Mouse (Mus musculus): ENCODE data around the gene Zswim1. TPM values are rescaled to one million over a fixed set of nuclear protein-coding genes. Genes with fewer than 3 reads are reported as not detected.
"Not testable (repeated sequence)": the region's sequence is repeated elsewhere in the genome, so short reads cannot be mapped to it uniquely, and the experiment has no call there.

Zswim1 gene
- polyA plus RNA-seq, 1 experiment from 2014 or later, result 26.8 TPM

GRCm38 (mm10) chr2:164791841-164792261 is 30.6 kb upstream of the Zswim1 start:
- Histone ChIP-seq H3K36me3 (ENCODE audit: control insufficient read depth, insufficient read depth) (peaks cover 12% of the 10 kb centered on the region), H3K27ac (ENCODE audit: low read length) (no peak overlapping the region), H3K9ac (replicated peaks; ENCODE audit: low read depth, low read length) (no peak overlapping the region), H3K4me3 (replicated peaks; ENCODE audit: low read length) (no peak overlapping the region), H3K4me1 (replicated peaks; ENCODE audit: control insufficient read depth, insufficient read depth, low read length) (peaks cover 3% of the 10 kb centered on the region), H3K9me3 (ENCODE audit: control insufficient read depth, low read length) (no peaks in the 10 kb centered on the region), H3K27me3 (replicated peaks; ENCODE audit: control insufficient read depth, insufficient read depth, low read length) (no peaks in the 10 kb centered on the region), H3K4me2 (ENCODE audit: low read length) (no peak overlapping the region)
- WGBS, result 91% methylated on average over 18 of the region's 18 CpGs
- ATAC-seq, result no peak

GRCm38 (mm10) chr2:164792400-164793190 is 29.9 kb upstream of the Zswim1 start:
- H3K4me3 ChIP-seq (replicated peaks; ENCODE audit: low read length), result no peak overlapping the region
- H3K9me3 ChIP-seq (ENCODE audit: control insufficient read depth, low read length), result no peaks in the 10 kb centered on the region
- WGBS, result 90% methylated on average over 12 of the region's 12 CpGs
- H3K4me1 ChIP-seq (replicated peaks; ENCODE audit: control insufficient read depth, insufficient read depth, low read length), result no peaks in the 10 kb centered on the region; the same call in 1 of the 2 replicates
- ATAC-seq, result no peak
- H3K27me3 ChIP-seq (replicated peaks; ENCODE audit: control insufficient read depth, insufficient read depth, low read length), result no peaks in the 10 kb centered on the region
- H3K4me2 ChIP-seq (ENCODE audit: low read length), result no peak overlapping the region
- no peak overlapping the region for H3K27ac ChIP-seq (ENCODE audit: low read length)
- peaks cover 12% of the 10 kb centered on the region for H3K36me3 ChIP-seq (ENCODE audit: control insufficient read depth, insufficient read depth)
- H3K9ac ChIP-seq (replicated peaks; ENCODE audit: low read depth, low read length), result no peak overlapping the region

DNA sequence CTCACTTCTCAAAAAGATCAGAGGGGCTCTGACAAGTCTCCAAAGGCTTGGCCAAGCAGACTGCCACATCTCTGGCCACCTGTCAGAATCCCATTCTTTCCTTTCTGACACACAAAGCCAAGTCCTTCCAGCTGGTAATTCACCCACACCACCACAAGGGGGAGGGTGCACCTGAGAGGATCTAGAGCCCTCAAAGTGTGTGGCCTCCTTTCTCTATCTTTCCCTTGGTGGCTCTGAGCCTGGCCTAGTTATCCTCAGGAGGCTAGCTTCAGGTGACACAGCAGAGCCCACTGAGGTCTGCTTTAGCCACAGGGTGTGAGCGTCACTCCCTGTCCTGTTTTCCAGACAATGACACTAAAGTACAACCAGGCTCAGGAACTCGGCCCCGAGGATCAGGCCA is 29.2 kb upstream of the Zswim1 start:
- Histone ChIP-seq H3K4me1 (replicated peaks; ENCODE audit: control insufficient read depth, insufficient read depth, low read length) (no peaks in the 10 kb centered on the region), H3K9ac (replicated peaks; ENCODE audit: low read depth, low read length) (no peak overlapping the region), H3K4me2 (ENCODE audit: low read length) (no peak overlapping the region), H3K27me3 (replicated peaks; ENCODE audit: control insufficient read depth, insufficient read depth, low read length) (no peaks in the 10 kb centered on the region), H3K36me3 (ENCODE audit: control insufficient read depth, insufficient read depth) (peaks cover 12% of the 10 kb centered on the region), H3K9me3 (ENCODE audit: control insufficient read depth, low read length) (no peaks in the 10 kb centered on the region), H3K27ac (ENCODE audit: low read length) (no peak overlapping the region), H3K4me3 (replicated peaks; ENCODE audit: low read length) (no peak overlapping the region)
- 82% methylated on average over 3 of the region's 3 CpGs for WGBS
- no peak for ATAC-seq

DNA sequence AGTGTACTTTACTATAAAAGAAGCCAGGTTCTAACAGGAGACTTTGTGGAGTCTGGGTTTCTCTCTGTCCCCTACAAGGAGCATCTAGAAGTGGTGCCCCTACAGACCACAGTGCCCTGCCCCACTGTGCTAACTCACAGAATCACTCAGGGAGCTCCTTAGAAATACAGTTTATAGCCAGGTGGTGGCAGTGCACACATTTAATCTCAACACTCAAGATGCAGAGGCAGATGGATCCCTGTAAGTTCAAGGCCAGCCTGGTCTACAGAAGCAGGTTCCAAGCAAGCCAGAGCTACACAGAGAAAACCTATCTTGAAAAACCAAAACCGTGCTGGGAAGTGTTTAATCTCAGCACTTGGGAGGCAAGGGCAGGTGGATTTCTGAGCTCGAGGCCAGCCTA is 28.7 kb upstream of the Zswim1 start:
- H3K9me3 ChIP-seq (ENCODE audit: control insufficient read depth, low read length), result no peaks in the 10 kb centered on the region
- peaks cover 12% of the 10 kb centered on the region for H3K36me3 ChIP-seq (ENCODE audit: control insufficient read depth, insufficient read depth)
- no peak overlapping the region for H3K4me2 ChIP-seq (ENCODE audit: low read length)
- H3K27me3 ChIP-seq (replicated peaks; ENCODE audit: control insufficient read depth, insufficient read depth, low read length), result no peaks in the 10 kb centered on the region
- no peak for ATAC-seq
- H3K27ac ChIP-seq (ENCODE audit: low read length), result no peak overlapping the region
- H3K4me1 ChIP-seq (replicated peaks; ENCODE audit: control insufficient read depth, insufficient read depth, low read length), result no peaks in the 10 kb centered on the region
- H3K4me3 ChIP-seq (replicated peaks; ENCODE audit: low read length), result no peak overlapping the region
- H3K9ac ChIP-seq (replicated peaks; ENCODE audit: low read depth, low read length), result no peak overlapping the region
- WGBS, result 95% methylated on average over 2 of the region's 2 CpGs

DNA sequence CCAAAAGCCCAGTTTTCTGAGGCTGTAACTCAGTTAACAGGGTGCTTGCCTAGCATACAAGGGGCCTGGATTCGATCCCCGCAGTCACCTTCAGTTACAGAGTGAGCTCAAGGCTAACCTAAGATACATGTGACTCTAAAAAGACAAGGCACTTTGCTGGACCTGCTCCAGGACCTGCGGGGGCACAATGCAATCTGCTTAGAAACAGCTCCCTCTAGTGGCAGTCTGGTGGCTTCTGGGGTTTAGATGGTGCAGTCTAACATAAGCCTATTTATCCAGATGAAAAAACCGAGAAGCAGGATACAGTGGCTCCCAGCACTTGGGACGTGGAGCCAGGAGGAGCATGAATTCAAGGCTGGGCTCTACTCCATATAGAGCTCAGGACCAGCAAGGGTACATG is 28.2 kb upstream of the Zswim1 start:
- Histone ChIP-seq H3K4me1 (replicated peaks; ENCODE audit: control insufficient read depth, insufficient read depth, low read length) (no peaks in the 10 kb centered on the region), H3K27ac (ENCODE audit: low read length) (no peak overlapping the region), H3K36me3 (ENCODE audit: control insufficient read depth, insufficient read depth) (peaks cover 12% of the 10 kb centered on the region), H3K9ac (replicated peaks; ENCODE audit: low read depth, low read length) (no peak overlapping the region), H3K4me2 (ENCODE audit: low read length) (no peak overlapping the region), H3K9me3 (ENCODE audit: control insufficient read depth, low read length) (no peaks in the 10 kb centered on the region), H3K4me3 (replicated peaks; ENCODE audit: low read length) (no peak overlapping the region), H3K27me3 (replicated peaks; ENCODE audit: control insufficient read depth, insufficient read depth, low read length) (no peaks in the 10 kb centered on the region)
- WGBS, result 25% methylated on average over 5 of the region's 5 CpGs
- peak; percentile 41; the same call in 1 of the 2 replicates for ATAC-seq

GRCm38 (mm10) chr2:164795868-164796267 is 26.6 kb upstream of the Zswim1 start:
- no peaks in the 10 kb centered on the region for H3K27me3 ChIP-seq (replicated peaks; ENCODE audit: control insufficient read depth, insufficient read depth, low read length)
- H3K4me1 ChIP-seq (replicated peaks; ENCODE audit: control insufficient read depth, insufficient read depth, low read length), result no peaks in the 10 kb centered on the region
- no peak overlapping the region for H3K27ac ChIP-seq (ENCODE audit: low read length)
- no peak overlapping the region for H3K9ac ChIP-seq (replicated peaks; ENCODE audit: low read depth, low read length)
- H3K9me3 ChIP-seq (ENCODE audit: control insufficient read depth, low read length), result no peaks in the 10 kb centered on the region
- H3K36me3 ChIP-seq (ENCODE audit: control insufficient read depth, insufficient read depth), result peaks cover 12% of the 10 kb centered on the region
- WGBS, result 86% methylated on average over 4 of the region's 4 CpGs
- no peak overlapping the region for H3K4me2 ChIP-seq (ENCODE audit: low read length)
- no peak for ATAC-seq
- no peak overlapping the region for H3K4me3 ChIP-seq (replicated peaks; ENCODE audit: low read length)

GRCm38 (mm10) chr2:164798554-164798953 is 23.9 kb upstream of the Zswim1 start:
- not testable (repeated sequence) for H3K36me3 ChIP-seq (ENCODE audit: control insufficient read depth, insufficient read depth); H3K27me3 ChIP-seq (replicated peaks; ENCODE audit: control insufficient read depth, insufficient read depth, low read length); H3K9ac ChIP-seq (replicated peaks; ENCODE audit: low read depth, low read length); H3K9me3 ChIP-seq (ENCODE audit: control insufficient read depth, low read length); ATAC-seq; H3K27ac ChIP-seq (ENCODE audit: low read length); H3K4me1 ChIP-seq (replicated peaks; ENCODE audit: control insufficient read depth, insufficient read depth, low read length); H3K4me3 ChIP-seq (replicated peaks; ENCODE audit: low read length); H3K4me2 ChIP-seq (ENCODE audit: low read length)
- WGBS, result 86% methylated on average over 6 of the region's 6 CpGs

- no peaks in the 10 kb centered on the region for H3K9me3 ChIP-seq (ENCODE audit: control insufficient read depth, low read length)
- H3K27ac ChIP-seq (ENCODE audit: low read length), result no peak overlapping the region
- H3K4me3 ChIP-seq (replicated peaks; ENCODE audit: low read length), result no peak overlapping the region
- H3K4me1 ChIP-seq (replicated peaks; ENCODE audit: control insufficient read depth, insufficient read depth, low read length), result peaks cover 15% of the 10 kb centered on the region
- 88% methylated on average over 13 of the region's 13 CpGs for WGBS
- H3K9ac ChIP-seq (replicated peaks; ENCODE audit: low read depth, low read length), result no peak overlapping the region
- H3K4me2 ChIP-seq (ENCODE audit: low read length), result no peak overlapping the region
- no peaks in the 10 kb centered on the region; the same call in 1 of the 2 replicates for H3K36me3 ChIP-seq (ENCODE audit: control insufficient read depth, insufficient read depth)
- no peaks in the 10 kb centered on the region for H3K27me3 ChIP-seq (replicated peaks; ENCODE audit: control insufficient read depth, insufficient read depth, low read length)
- no peak for ATAC-seq
Measured at GRCm38 (mm10) chr2:164800252-164801004, 22.1 kb upstream of the Zswim1 start.

GRCm38 (mm10) chr2:164803201-164803920 is 19.1 kb upstream of the Zswim1 start:
- no peak overlapping the region for H3K4me3 ChIP-seq (replicated peaks; ENCODE audit: low read length)
- peak overlapping the region; percentile 80; the same call in 1 of the 2 replicates for H3K9ac ChIP-seq (replicated peaks; ENCODE audit: low read depth, low read length)
- H3K4me1 ChIP-seq (replicated peaks; ENCODE audit: control insufficient read depth, insufficient read depth, low read length), result peaks cover 32% of the 10 kb centered on the region
- 89% methylated on average over 16 of the region's 16 CpGs for WGBS
- peak overlapping the region; percentile 66 for H3K4me2 ChIP-seq (ENCODE audit: low read length)
- no peak for ATAC-seq
- H3K36me3 ChIP-seq (ENCODE audit: control insufficient read depth, insufficient read depth), result no peaks in the 10 kb centered on the region
- no peaks in the 10 kb centered on the region for H3K9me3 ChIP-seq (ENCODE audit: control insufficient read depth, low read length)
- H3K27me3 ChIP-seq (replicated peaks; ENCODE audit: control insufficient read depth, insufficient read depth, low read length), result no peaks in the 10 kb centered on the region
- no peak overlapping the region for H3K27ac ChIP-seq (ENCODE audit: low read length)
